Mouse (Mus musculus) lung, embryonic 16.5 days (tissue): ENCODE measurements around the gene Arhgef25. TPM values are rescaled to one million over a fixed set of nuclear protein-coding genes. Genes with fewer than 3 reads are reported as not detected.
"Not testable (repeated sequence)": the region's sequence is repeated elsewhere in the genome, so short reads cannot be mapped to it uniquely, and the experiment has no call there.

Experiments used
- ATAC-seq: fragments of 200-750 bp; cut with Nextera tagmentation; 2 replicates; pipeline ENCODE4 v1.8.0; 2017; ENCODE audit warnings: low read depth, mild to moderate bottlenecking, moderate library complexity
- H3K27ac ChIP-seq: fragments of 300-500 bp; sonication (generic); 2 replicates; pipeline ENCODE4 v1.5.1; 2014; ENCODE audit warnings: mild to moderate bottlenecking, control low read depth, low read length
- H3K27me3 ChIP-seq: fragments of 300-500 bp; sonication (generic); 2 replicates; pipeline ENCODE4 v1.6.1; 2014; ENCODE audit warnings: low read depth, low read length, mixed read lengths; ENCODE audit not compliant: control insufficient read depth, insufficient read depth
- H3K36me3 ChIP-seq: fragments of 300-500 bp; sonication (generic); 2 replicates; pipeline ENCODE4 v1.6.1; 2014; ENCODE audit warnings: low read length; ENCODE audit not compliant: control insufficient read depth, insufficient read depth
- H3K4me1 ChIP-seq: fragments of 300-500 bp; sonication (generic); replicated peaks from 2 replicates; pipeline ENCODE4 v1.6.1; 2014; ENCODE audit warnings: low read length, mixed read lengths; ENCODE audit not compliant: control insufficient read depth, insufficient read depth
- H3K4me2 ChIP-seq: fragments of 300-500 bp; sonication (generic); 2 replicates; pipeline ENCODE4 v1.6.1; 2014; ENCODE audit warnings: low read depth, low read length, control low read depth
- H3K4me3 ChIP-seq: fragments of 300-500 bp; sonication (generic); 2 replicates; pipeline ENCODE4 v1.5.1; 2014; ENCODE audit warnings: mild to moderate bottlenecking, low read length, control low read depth
- H3K9ac ChIP-seq: fragments of 300-500 bp; sonication (generic); 2 replicates; pipeline ENCODE4 v1.6.1; 2014; ENCODE audit warnings: low read length, control low read depth
- H3K9me3 ChIP-seq: fragments of 300-500 bp; sonication (generic); 2 replicates; pipeline ENCODE4 v1.6.1; 2016; ENCODE audit warnings: low read length; ENCODE audit not compliant: control insufficient read depth
- WGBS: fragments of 180-500 bp; shearing (Covaris S2); extraction: QIAGEN DNeasy Blood & Tissue Kit; methylation state at CpG from one replicate; pipeline ENCODE4 v1.1.7; 2014; 5-methylcytosine and 5-hydroxymethylcytosine counted together
- polyA plus RNA-seq: library from polyadenylated mRNA; unstranded; fragments of >200 nt; fragmentation: Nextera tagmentation; extraction: Ambion mirVana; gene quantifications from 2 replicates; pipeline ENCODE4 v1.2.1, GENCODE M21; 2015

Gene Arhgef25
- polyA plus RNA-seq, 1 experiment from 2014 or later, result 60.3 TPM

GRCm38 (mm10) chr10:127198492-127198891 lies 8.6 kb upstream of the Arhgef25 start:
- H3K9ac ChIP-seq, result no peak overlapping the region
- no peak overlapping the region for H3K4me3 ChIP-seq
- H3K27me3 ChIP-seq, result no peaks in the 10 kb centered on the region
- no peak overlapping the region for H3K4me2 ChIP-seq
- 0 out of 2 replicates have a peak, but pooled peaks cover 5% of the 10 kb centered on the region for H3K36me3 ChIP-seq
- ATAC-seq, result no peak
- H3K27ac ChIP-seq, result no peak overlapping the region
- WGBS, result 32% methylated on average over 2 of the region's 2 CpGs
- no peaks in the 10 kb centered on the region for H3K9me3 ChIP-seq
- H3K4me1 ChIP-seq, result peaks cover 8% of the 10 kb centered on the region

- Histone ChIP-seq H3K4me1 (peaks cover 8% of the 10 kb centered on the region), H3K27me3 (no peaks in the 10 kb centered on the region), H3K9me3 (no peaks in the 10 kb centered on the region), H3K4me2 (no peak overlapping the region), H3K27ac (no peak overlapping the region), H3K36me3 (0 out of 2 replicates have a peak, but pooled peaks cover 5% of the 10 kb centered on the region), H3K4me3 (no peak overlapping the region), H3K9ac (no peak overlapping the region)
- ATAC-seq, result no peak
- whole genome bisulfite sequencing, result 82% methylated on average over 11 of the region's 11 CpGs
These were observed 7.7 kb upstream of the Arhgef25 start for GRCm38 (mm10) chr10:127197505-127198110.

GRCm38 (mm10) chr10:127197104-127197503 lies 7.2 kb upstream of the Arhgef25 start:
- H3K9ac ChIP-seq, result no peak overlapping the region
- H3K4me3 ChIP-seq, result no peak overlapping the region
- peaks cover 8% of the 10 kb centered on the region for H3K4me1 ChIP-seq
- 0 out of 2 replicates have a peak, but pooled peaks cover 7% of the 10 kb centered on the region for H3K36me3 ChIP-seq
- H3K9me3 ChIP-seq, result no peaks in the 10 kb centered on the region
- no peak for ATAC-seq
- H3K27ac ChIP-seq, result no peak overlapping the region; the same call in 1 of the 2 replicates
- no peak overlapping the region for H3K4me2 ChIP-seq
- WGBS, result 85% methylated on average over 8 of the region's 8 CpGs
- H3K27me3 ChIP-seq, result no peaks in the 10 kb centered on the region

GRCm38 (mm10) chr10:127196392-127196791 lies 6.5 kb upstream of the Arhgef25 start:
- WGBS, result 1% methylated on average over 5 of the region's 5 CpGs
- Histone ChIP-seq H3K4me2 (peak overlapping the region; percentile 88), H3K9ac (peak overlapping the region; percentile 89), H3K4me3 (peak overlapping the region; percentile 83), H3K36me3 (0 out of 2 replicates have a peak, but pooled peaks cover 6% of the 10 kb centered on the region), H3K27me3 (no peaks in the 10 kb centered on the region), H3K27ac (peak overlapping the region; percentile 94), H3K9me3 (no peaks in the 10 kb centered on the region), H3K4me1 (peaks cover 10% of the 10 kb centered on the region)
- peak; percentile 80 for ATAC-seq

- peak within 1 kb of the TSS; percentile 88 for H3K4me2 ChIP-seq
- H3K4me3 ChIP-seq, result peak within 1 kb of the TSS; percentile 83
- WGBS, result under 1% methylated on average over 31 of the region's 47 CpGs
- H3K4me1 ChIP-seq, result peaks cover 17% of the 10 kb centered on the region
- peak within 1 kb of the TSS; percentile 89 for H3K9ac ChIP-seq
- H3K27me3 ChIP-seq, result no peaks in the 10 kb centered on the region
- H3K27ac ChIP-seq, result peak within 1 kb of the TSS; percentile 94
- ATAC-seq, result peak; percentile 43
- 0 out of 2 replicates have a peak, but pooled peaks cover 6% of the 10 kb centered on the region for H3K36me3 ChIP-seq
- H3K9me3 ChIP-seq, result no peaks in the 10 kb centered on the region
These were observed 5.6 kb upstream of the Arhgef25 start, which contains the start of gene Dtx3 for GRCm38 (mm10) chr10:127195328-127196129. Gene Dtx3 (minus strand): TSS chr10:127195728.

- Histone ChIP-seq H3K27ac (peak overlapping the region; percentile 94), H3K9ac (peak overlapping the region; percentile 89), H3K36me3 (0 out of 2 replicates have a peak, but pooled peaks cover 4% of the 10 kb centered on the region), H3K4me3 (peak overlapping the region; percentile 83), H3K27me3 (no peaks in the 10 kb centered on the region), H3K4me2 (peak overlapping the region; percentile 88), H3K9me3 (no peaks in the 10 kb centered on the region), H3K4me1 (peaks cover 25% of the 10 kb centered on the region)
- 5% methylated on average over 22 of the region's 22 CpGs for WGBS
- peak; percentile 53 for ATAC-seq
These were observed 4.8 kb upstream of the Arhgef25 start for GRCm38 (mm10) chr10:127194428-127195327.

GRCm38 (mm10) chr10:127193011-127193410 lies 3.1 kb upstream of the Arhgef25 start:
- H3K4me1 ChIP-seq, result peaks cover 38% of the 10 kb centered on the region
- no peaks in the 10 kb centered on the region for H3K9me3 ChIP-seq
- H3K4me3 ChIP-seq, result no peak overlapping the region
- ATAC-seq, result no peak
- H3K4me2 ChIP-seq, result no peak overlapping the region
- no peak overlapping the region for H3K9ac ChIP-seq
- no peaks in the 10 kb centered on the region; the same call in 1 of the 2 replicates for H3K27me3 ChIP-seq
- H3K27ac ChIP-seq, result no peak overlapping the region
- 0 out of 2 replicates have a peak, but pooled peaks cover 4% of the 10 kb centered on the region for H3K36me3 ChIP-seq
- 81% methylated on average over 9 of the region's 9 CpGs for WGBS

GRCm38 (mm10) chr10:127192057-127192328 lies 2.1 kb upstream of the Arhgef25 start:
- H3K4me3 ChIP-seq, H3K4me2 ChIP-seq, H3K27ac ChIP-seq, H3K27me3 ChIP-seq, H3K9me3 ChIP-seq, H3K36me3 ChIP-seq, ATAC-seq, H3K9ac ChIP-seq: not testable (repeated sequence)
- peaks cover 38% of the 10 kb centered on the region for H3K4me1 ChIP-seq
- 80% methylated on average over 1 of the region's 1 CpGs for WGBS
